Mouse (Mus musculus) kidney, adult 18-20 months (tissue): ENCODE measurements around the gene Abcc4.
"Not testable (repeated sequence)": the region's sequence is repeated elsewhere in the genome, so short reads cannot be mapped to it uniquely, and the experiment has no call there.

Experiments
- DNase-seq: peaks from one replicate; pipeline ENCODE4 v3.0.0; 2021

The Abcc4 gene

DNA sequence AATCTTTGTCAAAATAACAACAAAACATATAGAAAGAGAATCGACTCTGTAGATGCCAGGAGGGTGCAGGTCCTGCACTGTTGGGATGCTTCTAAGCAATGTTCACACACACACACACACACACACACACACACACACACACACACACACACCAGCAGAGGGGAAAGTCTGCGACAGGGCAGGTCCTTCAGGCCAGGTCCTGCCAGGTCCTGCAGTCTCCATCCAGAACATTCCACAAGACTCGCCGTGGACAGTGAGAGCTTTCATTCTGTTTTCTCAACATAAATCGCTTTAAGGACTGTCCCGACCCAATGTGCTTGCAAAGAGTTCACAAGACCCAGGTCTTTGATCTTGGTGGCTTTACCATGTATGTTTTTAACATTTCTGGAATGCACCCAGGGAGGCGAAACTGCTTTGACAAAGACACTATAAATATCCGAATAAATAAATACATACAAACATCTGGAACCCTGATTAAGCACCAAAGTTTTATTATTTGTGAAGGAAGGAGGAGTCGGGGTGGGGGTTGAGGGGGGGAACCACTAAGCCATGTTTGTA, 133.3 kb downstream of the Abcc4 start:
- no peak for DNase-seq

DNA sequence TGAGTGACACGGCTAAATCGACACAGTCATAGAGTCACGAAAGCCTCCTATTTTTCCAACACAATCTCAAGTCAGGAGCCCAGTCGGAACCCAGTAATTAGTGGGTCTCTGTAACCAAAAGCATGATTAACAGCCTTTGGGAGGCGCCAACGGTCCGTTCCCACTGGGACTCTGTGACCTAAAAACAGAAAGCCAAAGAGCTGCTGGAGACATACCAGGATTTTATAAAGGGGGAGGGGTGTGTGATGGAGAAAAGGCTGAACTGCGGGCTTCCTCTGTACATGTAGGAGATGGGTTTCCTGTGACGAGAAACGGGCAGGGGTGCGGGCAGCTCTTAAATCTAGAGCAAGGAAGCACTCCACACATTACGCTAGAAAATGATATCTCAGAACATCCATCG, 136.4 kb downstream of the Abcc4 start:
- DNase-seq = no peak

DNA sequence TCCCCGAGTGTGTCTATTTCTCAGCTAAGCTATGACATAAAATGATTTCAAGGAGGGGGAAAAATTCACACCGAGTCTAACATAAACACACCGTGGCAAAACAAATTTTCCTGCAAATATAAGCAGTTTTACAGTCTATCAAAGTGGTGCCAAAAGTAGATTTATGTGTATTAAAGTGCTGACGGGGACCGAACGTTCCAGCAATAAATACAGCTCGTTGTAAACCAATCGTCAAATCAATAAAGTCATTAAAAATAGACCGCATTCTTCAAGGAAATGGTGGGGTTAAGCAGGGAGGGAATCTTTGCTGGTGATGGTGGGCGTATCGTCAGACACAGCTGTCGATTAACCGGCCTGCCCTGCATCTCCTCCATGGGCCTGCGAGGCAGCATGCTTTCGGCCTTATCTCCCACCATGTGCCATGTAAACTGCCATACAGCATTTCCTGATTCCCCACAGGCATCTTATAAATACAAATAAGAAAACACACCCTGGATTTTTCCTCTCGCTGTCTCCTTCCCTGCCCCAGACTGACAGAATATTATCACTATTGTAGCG, 137.8 kb downstream of the Abcc4 start:
- DNase-seq = no peak

DNA sequence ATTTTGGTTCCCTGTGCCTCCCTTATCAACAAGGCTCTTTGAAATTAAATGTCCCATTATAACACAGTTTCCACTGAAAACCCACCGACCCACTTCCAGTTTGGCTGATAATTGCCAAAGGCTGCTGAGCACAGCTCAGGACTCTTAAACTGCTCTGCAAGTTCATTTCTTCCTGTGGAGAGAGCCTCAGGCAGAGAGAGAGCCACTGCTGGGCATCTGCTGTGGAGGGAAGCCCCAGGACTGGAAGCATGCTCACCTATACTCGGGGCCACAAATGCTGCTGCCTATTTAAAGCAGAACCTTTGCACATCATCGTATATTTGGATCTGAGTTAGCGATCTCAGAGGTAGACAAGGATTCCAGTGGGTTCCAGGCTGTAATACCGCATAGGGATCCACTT, 139.2 kb downstream of the Abcc4 start:
- DNase-seq = no peak

DNA sequence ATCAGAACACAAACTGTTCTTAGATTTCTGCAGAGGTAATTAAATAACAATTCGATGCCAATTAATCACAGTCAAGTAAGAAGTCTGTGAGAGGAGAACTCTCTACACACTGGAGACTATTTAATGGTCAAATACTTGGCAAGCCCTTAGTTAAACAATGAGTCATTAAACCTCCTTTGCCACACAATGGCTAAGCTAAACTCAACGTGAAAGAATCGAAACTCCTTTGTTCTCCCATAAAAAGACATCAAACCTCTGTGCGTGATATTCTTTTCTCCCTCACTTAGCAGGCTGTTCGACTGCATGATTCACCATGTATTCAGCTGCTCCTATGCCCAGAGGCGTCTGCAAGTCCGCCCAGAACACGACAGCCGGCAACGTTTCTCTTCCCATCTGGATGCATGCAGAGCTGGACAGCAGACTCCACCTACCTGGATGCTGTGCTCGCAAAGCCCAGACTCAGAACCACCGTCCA, 139.8 kb downstream of the Abcc4 start:
- no peak for DNase-seq

DNA sequence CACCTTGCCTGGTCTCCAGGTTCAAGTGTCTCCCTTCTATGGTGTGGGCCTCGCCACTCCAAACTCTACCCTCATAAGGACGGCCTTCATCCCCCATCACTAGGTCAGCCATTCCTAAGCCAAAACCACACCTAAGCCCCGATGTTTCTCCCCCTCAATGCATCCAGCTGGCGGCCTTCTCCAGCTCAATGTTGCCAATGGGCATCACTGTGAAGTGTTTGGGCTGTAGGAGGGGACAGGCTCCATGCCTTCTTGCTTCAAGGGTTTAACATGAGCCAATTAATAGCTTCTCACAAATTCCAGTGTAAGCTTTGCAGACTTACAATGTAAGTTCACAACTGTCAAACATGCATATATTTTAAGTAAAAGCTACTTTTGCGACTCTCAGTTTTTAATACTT, 140.3 kb downstream of the Abcc4 start:
- DNase-seq = no peak

DNA sequence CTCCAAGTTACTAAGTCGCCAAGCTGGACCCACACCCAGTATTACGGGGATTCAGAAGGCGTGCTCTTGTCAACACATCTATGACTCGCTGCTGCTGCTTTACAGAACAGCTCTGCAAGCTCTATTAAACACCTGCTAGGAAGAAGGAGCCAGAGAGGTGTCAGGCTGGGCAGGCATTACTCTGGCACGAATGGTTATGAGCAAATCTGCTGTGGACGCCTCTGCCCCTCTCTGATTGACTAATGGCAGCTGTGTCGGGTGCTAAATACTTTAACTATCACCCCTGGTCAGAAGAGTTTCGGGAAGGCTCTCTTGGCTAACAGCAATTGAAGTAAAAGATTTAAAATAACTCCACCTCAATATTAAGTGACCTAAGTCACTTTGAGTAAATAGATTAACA, 142.4 kb downstream of the Abcc4 start:
- no peak for DNase-seq

DNA sequence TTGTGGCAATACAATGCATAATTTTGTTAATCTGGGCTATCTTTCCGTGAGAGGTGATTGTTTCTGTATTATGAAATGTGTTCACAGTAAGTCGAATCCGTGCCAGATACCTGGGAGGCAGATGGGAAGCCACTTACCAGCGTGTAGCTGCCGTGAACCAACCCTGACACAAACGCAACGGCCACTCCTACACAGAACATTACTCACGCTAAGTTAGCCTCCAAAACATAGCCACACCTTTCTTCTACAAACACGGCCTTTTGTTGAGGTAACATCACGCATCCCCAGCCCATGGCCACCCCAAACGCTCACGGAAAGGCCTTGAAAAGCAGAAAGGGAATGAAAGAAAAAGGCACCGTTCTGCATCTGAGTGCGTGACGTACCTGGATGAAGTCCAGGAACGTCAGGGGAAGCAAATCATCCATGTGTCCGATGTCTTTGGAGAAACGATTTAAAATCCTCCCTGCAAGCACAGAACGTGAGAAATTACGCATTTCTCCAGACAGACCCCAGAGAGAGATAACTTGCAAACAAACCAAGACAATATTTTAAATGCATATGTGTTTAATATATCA, 153.0 kb downstream of the Abcc4 start:
- no peak for DNase-seq

DNA sequence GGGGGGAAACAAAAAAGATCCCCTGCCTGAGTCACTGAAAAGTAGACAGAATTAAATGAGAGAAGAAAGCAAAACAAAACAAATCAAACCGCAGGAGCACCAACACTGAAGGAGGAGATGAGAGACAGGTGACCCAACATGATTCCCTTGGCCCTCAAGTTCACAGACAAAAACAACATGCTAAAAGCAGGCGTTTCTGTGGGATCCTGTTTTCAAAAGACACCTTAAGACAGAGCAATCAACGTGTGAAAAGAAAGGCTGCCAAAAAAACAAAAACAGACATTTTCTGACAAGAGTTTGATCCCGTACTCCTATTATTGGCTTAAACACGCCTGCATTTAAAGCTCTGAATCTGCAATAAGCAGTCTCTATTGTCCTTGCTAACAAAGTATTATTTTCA, 153.6 kb downstream of the Abcc4 start:
- no peak for DNase-seq

DNA sequence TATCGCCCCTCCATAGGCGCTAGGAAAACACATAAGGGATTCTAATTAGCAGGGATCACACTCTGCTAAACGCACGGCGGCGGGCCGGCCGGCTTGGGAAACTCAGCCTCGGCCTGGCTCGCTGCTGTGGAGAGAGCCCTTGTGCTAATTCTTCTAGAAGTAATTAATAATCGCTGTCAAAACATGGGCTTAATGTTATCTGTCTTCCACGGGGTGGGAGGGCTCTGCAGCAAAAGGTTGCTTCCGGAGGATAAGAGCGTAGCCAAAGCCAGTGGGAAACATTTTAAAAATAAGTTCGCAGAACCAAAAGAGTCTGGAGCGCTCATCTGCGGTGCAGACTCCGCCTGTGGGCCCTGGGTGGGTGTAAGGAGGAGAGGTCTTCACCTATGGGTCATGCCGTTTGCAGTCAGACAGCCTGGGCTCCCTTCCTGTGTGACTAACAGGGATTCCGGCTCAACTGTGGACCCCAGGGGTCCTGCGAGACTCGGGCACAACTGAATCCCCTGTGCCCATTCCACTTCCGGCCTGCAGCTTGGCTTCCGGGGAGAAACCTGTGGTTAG, 154.2 kb downstream of the Abcc4 start:
- peak; percentile 8 for DNase-seq

DNA sequence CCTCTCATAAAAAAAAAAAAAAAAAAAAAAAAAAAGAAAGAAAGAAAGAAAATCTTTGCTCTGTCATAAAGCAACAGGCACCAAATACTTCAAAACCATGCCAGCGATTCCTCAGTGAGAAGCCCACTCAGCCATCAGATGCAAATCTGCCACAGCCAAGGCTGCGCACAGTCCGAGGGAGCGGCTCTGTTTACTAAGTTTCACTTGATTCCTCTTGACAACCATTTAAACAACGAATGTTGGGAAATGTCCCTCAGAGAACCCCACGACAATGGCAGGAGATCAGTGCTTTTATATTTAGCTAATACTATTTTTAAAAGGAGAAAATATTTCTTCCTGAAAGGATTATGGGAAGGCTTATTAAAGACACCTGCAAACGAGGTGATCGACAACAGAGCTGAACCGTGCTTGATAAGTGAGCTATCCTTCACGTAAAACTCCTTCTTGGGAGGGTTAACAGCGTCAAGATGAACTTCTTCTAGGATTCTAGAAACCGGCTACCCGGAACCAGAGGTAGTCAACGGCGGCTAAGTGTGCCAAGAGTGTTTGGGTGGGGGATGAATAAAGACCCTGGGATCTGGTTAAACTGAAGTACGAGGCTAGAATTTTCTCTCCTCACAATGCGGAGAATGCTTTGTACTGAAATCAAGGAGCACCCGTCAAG, 154.8 kb downstream of the Abcc4 start:
- DNase-seq = no peak

DNA sequence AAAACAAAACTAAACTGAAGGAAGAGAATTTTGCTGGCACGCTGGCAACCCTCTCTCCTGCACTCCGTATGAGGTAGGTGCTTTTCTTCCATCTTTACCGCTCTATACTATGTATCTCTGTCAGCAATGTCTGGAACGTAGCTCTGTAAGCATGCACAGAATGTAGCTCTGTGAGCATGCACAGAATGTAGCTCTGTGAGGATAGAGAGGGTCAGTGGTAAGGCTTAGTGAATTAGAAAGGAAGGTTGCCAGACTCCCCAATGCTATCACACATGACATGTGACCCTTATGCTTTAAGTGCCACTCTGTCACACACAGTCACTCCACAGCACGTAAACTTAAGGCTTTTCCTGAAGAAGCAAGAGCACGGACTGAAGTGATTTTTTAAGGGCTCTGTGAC, 161.5 kb downstream of the Abcc4 start:
- no peak for DNase-seq

DNA sequence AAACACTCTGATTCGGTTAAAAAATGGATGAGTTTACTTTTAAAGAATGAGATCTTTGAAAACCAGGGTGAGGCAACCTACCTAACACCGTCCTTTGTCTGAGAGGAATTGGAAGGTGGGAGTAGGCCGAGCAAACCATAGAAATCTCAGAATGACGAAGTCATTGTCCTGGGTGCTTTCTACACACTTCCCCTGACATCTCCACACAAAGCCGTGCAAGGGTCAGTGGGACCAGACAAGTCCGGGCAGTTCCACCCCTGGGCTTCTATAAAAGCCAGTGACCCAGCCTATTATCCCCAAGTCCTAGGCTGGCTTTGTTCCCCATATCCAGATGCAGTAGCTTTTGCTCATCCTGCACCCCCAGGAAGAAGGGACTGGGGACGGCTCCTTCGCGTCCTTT, 163.1 kb downstream of the Abcc4 start:
- DNase-seq = no peak

DNA sequence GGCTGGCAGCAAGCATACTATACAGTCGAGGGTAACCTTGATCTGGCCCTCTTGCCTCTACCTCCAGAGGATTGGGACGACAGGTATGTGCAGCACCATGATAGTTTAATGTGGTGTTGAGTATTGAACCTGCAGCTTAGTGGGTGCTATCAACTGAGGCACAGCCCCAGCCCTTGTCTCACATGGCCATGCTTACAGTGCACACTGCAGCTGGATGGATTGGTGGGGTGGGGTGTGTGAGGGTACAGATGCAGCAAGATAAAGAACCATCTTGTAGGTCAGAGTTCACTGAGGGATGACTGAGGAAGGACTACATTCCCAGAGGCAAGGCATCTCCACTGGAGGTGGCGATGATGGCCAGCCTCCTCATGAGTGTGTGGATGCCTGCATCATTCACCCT, 174.5 kb downstream of the Abcc4 start:
- DNase-seq = no peak

DNA sequence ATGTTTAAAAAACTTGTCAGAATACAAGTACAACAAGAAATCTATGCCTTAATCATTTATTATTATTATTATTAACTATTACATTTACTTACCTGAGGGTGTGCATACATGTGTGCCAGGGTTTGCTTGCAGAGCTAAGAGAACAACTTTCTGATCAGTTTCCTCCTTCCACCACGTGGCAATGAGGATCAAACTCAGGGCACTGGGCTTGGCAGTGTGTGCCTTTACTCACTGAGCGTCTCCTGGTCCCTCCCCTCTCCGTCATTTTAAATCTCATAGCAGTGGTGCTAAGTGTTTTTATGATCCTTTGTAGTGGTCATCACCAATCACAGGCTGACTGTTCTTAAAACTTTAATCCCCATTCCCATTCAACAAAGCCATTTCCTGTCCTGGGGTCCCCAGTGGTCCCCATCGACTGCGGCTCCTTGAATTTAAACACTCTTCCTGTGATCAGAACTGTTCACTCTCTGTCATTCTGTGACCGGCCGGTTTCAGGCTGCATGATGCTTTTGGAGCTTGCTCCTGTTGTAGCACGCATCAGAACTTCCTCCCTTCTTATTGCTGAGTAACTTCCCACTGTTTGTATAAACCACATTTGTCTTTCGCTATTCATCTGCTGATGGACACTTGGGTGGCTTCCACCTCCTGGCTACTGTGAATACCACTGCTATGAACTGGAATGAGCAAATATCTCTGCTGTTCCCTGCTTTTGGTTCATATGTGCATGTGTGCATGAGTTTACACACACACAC, 191.6 kb downstream of the Abcc4 start:
- no peak for DNase-seq

DNA sequence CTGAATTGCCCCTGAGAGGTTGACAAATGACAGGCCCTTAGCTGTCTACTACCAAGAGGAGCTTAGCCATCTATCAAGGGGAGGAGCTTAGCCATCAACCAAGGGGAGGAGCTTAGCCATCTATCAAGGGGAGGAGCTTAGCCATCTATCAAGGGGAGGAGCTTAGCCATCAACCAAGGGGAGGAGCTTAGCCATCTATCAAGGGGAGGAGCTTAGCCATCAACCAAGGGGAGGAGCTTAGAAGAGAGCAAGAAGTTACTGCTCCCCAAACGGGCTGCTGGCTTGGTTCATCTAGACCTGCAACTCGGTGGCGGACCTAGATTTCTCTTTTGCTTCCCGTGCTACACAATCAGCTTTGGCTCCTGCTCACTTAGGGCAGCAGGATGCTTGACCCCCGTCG, 194.3 kb downstream of the Abcc4 start:
- not testable (repeated sequence) for DNase-seq

DNA sequence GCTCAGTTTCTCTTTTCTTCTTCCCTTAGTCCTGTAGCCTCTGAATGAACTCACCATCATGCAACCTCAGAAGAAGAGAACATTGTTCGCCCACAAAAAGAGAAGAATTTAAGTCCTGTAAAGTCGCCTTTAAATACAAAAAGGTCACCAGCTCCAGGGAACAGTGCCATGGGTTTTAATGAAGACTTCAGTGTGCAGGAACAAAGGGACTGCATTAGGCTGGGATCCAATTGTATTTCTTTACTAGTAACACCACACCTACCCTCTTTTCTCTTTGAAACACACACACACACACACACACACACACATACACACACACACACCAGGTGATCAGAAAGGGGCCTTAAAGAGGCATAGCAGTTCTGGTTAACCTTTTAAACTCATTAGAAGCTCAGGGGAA, 195.2 kb downstream of the Abcc4 start:
- no peak for DNase-seq

DNA sequence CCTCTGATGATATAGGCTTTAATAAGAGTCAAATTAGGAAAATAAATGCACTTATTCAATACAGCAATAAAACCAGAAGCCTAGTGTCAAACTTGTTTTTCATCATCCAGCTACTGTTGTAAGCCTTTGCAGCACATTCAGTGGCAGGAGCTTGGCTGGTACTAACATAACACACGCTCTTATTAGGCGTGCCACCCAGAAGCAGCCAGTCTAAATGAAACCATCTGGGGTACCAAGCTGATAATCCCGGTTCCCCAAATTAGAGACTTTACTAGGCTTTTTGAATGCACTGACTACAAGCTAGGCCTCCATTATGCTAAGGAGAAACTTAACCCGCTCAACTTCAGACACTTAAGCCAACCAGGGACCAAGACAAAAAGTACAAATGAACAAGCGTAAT, 195.8 kb downstream of the Abcc4 start:
- DNase-seq = no peak

DNA sequence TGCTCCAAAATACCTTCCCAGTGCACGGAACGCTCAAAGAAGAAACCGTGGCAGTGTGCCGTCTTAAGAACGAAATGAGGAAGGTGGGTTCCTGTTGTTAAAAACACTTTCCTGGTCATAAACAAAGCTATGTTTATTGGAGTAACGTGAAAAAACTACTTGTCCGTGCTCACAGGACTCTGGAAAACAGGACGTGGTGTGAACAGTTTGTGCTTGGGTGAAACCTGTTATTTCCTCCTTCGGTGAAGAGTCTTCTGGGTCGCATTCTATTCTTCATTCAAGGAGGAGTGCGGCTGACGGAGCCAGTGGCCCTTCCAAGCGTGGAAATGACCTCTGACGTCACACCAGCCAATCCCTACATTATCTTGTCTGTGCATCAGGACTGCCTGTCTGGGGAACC, 198.2 kb downstream of the Abcc4 start:
- no peak for DNase-seq

DNA sequence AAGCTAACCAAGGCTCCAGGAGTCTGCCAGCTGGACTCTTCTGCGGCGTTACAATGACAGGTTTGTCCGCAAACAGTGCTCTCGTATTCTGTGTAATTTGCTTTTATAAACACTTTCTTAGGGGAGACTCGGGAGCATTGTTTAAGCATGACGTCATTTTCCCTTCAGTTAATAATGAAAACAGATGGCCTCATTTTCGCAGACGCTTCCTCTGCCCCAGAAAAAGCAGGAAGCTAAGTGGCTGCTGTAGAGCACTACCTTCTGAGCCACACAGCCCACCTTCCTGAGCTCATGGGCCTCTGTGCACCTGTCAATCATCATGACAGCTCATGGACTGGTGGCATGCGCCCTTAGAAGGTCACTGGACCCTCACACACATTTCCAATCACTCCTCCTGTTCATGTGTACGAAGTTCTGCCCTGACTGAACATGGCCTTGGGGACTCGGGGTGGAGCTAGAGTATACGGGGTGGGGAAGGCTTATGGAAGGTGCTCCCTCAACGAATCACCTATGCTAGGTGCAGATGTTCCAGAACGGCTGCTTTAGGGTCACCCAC, 199.3 kb downstream of the Abcc4 start:
- DNase-seq = no peak

DNA sequence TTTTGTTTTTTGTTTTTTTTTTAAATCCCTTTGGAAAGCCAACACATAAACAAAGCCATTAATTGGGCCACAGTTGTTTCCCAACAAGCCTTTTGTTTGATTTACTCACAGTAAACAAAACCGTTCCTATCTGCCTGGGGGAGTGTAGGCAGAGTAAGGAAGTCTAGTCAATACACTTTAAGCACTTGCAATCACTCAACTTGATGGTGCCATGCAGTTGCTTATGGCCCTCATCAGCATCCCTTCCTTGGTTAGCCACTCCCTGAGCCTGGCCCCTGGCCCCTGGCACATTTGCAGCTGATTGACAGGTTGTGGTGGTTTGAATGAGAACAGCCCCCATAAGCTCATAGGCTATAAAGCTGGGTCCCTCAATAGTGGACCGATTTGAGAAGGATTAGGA, 209.3 kb downstream of the Abcc4 start:
- DNase-seq = no peak

DNA sequence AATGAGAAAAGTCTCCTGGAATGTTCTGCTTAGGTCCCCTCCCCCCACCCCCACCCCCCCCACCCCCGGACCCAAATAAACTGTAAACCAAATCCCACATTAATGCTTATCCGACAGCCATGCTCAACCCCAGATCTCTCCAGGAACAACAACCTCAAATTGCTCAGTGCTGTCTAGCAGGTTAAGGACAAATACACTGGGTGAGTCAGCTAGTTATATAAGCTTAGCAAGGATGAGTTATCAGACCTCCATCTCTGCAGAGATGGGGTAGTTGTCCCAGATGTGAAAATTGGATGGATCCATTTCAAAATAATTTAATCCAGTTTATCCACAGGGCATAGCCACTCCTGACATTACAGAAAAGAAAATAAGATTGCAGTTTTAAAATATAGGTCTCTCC, 210.6 kb downstream of the Abcc4 start:
- no peak for DNase-seq

DNA sequence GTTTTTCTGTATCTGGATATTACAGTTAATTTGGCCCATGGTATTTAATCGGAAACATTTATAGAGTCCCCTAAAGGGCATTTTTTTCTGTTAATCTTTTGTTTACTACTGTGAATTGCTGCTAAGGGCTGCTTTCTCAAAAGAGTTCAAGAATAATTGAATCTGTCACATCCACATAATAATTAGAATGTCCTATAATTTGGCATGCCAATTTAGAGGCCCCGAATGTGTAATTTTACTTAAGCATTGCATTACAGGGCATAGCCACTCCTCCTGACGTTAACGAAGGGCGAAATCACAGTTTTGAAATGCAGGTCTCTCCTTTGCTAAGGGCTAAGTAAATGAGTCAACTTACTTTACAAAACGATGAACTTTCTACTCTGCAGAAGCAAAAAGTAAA, 214.3 kb downstream of the Abcc4 start:
- DNase-seq = no peak
